ENCODE assay signal across 11 mouse cellular contexts in the genomic region with DNA sequence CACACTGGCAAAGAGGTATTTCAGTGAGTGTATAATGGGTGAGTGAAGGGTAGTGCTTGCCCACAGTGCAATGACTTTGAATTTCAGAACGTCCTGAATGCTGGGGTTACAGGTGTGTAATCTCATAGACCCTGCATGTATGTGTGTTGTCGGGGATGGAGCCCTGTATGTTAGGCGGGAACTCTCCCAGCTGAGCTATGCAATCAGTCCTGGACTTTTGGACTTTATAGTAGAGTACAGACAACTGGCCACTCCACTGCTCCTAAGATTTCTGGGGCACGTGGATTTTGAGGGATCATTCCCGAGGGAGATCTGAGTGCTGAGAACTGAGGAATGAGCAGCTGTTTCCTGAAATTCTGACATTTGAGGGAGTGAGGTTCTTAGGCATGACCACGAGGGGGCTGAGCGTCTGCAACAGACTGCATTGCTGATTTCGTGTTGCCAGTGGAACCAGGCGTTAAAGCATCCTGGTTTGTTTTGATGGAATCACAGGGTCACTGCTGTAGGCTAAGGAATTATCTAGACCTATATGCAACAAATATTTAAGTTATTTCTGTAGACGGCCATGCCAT. TPM values are rescaled to one million over a fixed set of nuclear protein-coding genes. Genes with fewer than 3 reads are reported as not detected.
DNase-seq lines count a peak whose midpoint lies in the region; ATAC-seq and TF ChIP-seq lines count a peak whose summit lies in the region.
"Had no signal": no experiment of that assay in that cellular context is flagged by ENCODE, and none has a peak within 500 bp of the region (broad histone marks: within the 10 kb centered on the region; RNA-seq: fewer than 3 reads in every experiment).

No protein-coding gene starts in this region.

- peak; percentile 36; the same call in 1 of the 2 replicates for ATAC-seq in frontal cortex, adult (ENCODE audit: low TSS enrichment)
- ATAC-seq in liver, postnatal 0 days, result no peak
- ATAC-seq in intestine, embryonic 15.5 days, result peak; percentile 68
- no peak for ATAC-seq in megakaryocyte progenitor cell, adult 5-6 weeks (replicated peaks; ENCODE audit: poor library complexity)

- H3K27ac ChIP-seq in liver, postnatal 0 days (ENCODE audit: low read depth), result no peak overlapping the region
- no peak overlapping the region for H3K27ac ChIP-seq in intestine, embryonic 15.5 days
- H3K27ac ChIP-seq: heart, embryonic 15.5 days had no signal

- no peaks in the 10 kb centered on the region for H3K36me3 ChIP-seq in liver, postnatal 0 days (replicated peaks; ENCODE audit: insufficient read depth, low read length)
- no peaks in the 10 kb centered on the region for H3K36me3 ChIP-seq in intestine, embryonic 15.5 days
- H3K36me3 ChIP-seq: heart, embryonic 15.5 days had no signal

- no peaks in the 10 kb centered on the region for H3K9me3 ChIP-seq in liver, postnatal 0 days (ENCODE audit: low read length)
- no peaks in the 10 kb centered on the region for H3K9me3 ChIP-seq in intestine, embryonic 15.5 days
- H3K9me3 ChIP-seq: heart, embryonic 15.5 days had no signal

- WGBS in liver, postnatal 0 days (ENCODE audit: insufficient replicate concordance), result 42% methylated on average over 10 of the region's 10 CpGs
- 40% methylated on average over 10 of the region's 10 CpGs for WGBS in intestine, embryonic 15.5 days

- no peak overlapping the region for H3K9ac ChIP-seq in liver, postnatal 0 days (replicated peaks)
- no peak overlapping the region for H3K9ac ChIP-seq in intestine, embryonic 15.5 days
- H3K9ac ChIP-seq: heart, embryonic 15.5 days had no signal

- no peak overlapping the region for H3K4me3 ChIP-seq in liver, postnatal 0 days (ENCODE audit: low read depth, low read length)
- H3K4me3 ChIP-seq in intestine, embryonic 15.5 days (replicated peaks), result no peak overlapping the region
- H3K4me3 ChIP-seq: heart, embryonic 15.5 days; megakaryocyte, embryonic 14.5 days had no signal

- no peaks in the 10 kb centered on the region for H3K27me3 ChIP-seq in liver, postnatal 0 days (ENCODE audit: insufficient read depth, low read length)
- H3K27me3 ChIP-seq in intestine, embryonic 15.5 days (replicated peaks), result no peaks in the 10 kb centered on the region
- H3K27me3 ChIP-seq: heart, embryonic 15.5 days; megakaryocyte, embryonic 14.5 days had no signal

- no peaks in the 10 kb centered on the region; the same call in 1 of the 2 replicates for H3K4me1 ChIP-seq in liver, postnatal 0 days (ENCODE audit: insufficient read depth)
- H3K4me1 ChIP-seq in intestine, embryonic 15.5 days (replicated peaks), result 0 out of 2 replicates have a peak, but pooled peaks cover 2% of the 10 kb centered on the region
- H3K4me1 ChIP-seq: heart, embryonic 15.5 days; megakaryocyte, embryonic 14.5 days had no signal

- no peak for TF ChIP-seq EP300 in liver, postnatal 0 days (IDR thresholded peaks at IDR 0.05; ENCODE audit: low read depth)

- DNase-seq in frontal cortex, adult 2 months (ENCODE audit: extremely low spot score in 1 of 2, low spot score in 1 of 2), result no peak
- DNase-seq in liver, postnatal 0 days, result no peak
- no peak for DNase-seq in liver
- peak; percentile 7 for DNase-seq in ZHBTc4 (ENCODE audit: low read depth, low spot score)
- no peak for DNase-seq in spleen, adult 18-20 months
- DNase-seq: layer of hippocampus, adult 9-11 months had no signal

- no peak overlapping the region for H3K4me2 ChIP-seq in liver, postnatal 0 days (ENCODE audit: low read depth, low read length)
- peak overlapping the region; percentile 24; the same call in 1 of the 2 replicates for H3K4me2 ChIP-seq in intestine, embryonic 15.5 days (replicated peaks)
- H3K4me2 ChIP-seq: heart, embryonic 15.5 days had no signal

- peak; percentile 48 for TF ChIP-seq CTCF in liver, postnatal 0 days (IDR thresholded peaks at IDR 0.05; ENCODE audit: low read depth)

RNA-seq across cellular contexts. Expression of gene Col25a1, which starts 1.6 kb away (rescaled TPM):
- polyA plus RNA-seq in frontal cortex, adult 2 months (2012; rRNA removed), result 9.7 and 12.2 TPM in 2 replicates
- polyA plus RNA-seq in liver, postnatal 0 days (2015; fragmentation: Nextera tagmentation; extraction: Ambion mirVana), result 0.64 and 0.68 TPM in 2 replicates
- 1.9 TPM in 2 replicates for polyA plus RNA-seq in intestine, embryonic 15.5 days (2015; fragmentation: Nextera tagmentation; extraction: Ambion mirVana)
- 0.10 TPM in 1 of 2 replicates, not detected in the other for total RNA-seq in megakaryocyte progenitor cell, adult 5-6 weeks (2015)
- 0.07 TPM in 1 of 2 replicates, not detected in the other for total RNA-seq in megakaryocyte progenitor cell, adult 5-6 weeks (2017)

Comparison
In these comparisons a context has a peak if more than half of its experiments do, and no peak if none do; other contexts are left out.
1. ATAC-seq: peak in frontal cortex, adult (single experiment) and intestine, embryonic 15.5 days (single experiment); none in liver, postnatal 0 days (single experiment) and megakaryocyte progenitor cell, adult 5-6 weeks (single experiment).